Mouse (Mus musculus) limb, embryonic 10.5 days (tissue): Measurements from ENCODE around the gene Atrip. TPM values are rescaled to one million over a fixed set of nuclear protein-coding genes. Genes with fewer than 3 reads are reported as not detected.
A peak's percentile ranks its signal among the peaks of the same experiment; 100 is the strongest.

Experiments used
- DNase-seq: peaks from one replicate; pipeline ENCODE4 v3.0.0-alpha.2; 2017; ENCODE audit warnings: low spot score
- H3K27ac ChIP-seq: fragments of 300-500 bp; sonication (generic); 2 replicates; pipeline ENCODE4 v1.5.1; 2016; ENCODE audit warnings: mild to moderate bottlenecking
- H3K27me3 ChIP-seq: fragments of 300-500 bp; sonication (generic); 2 replicates; pipeline ENCODE4 v1.6.1; 2016; ENCODE audit warnings: low read depth, mild to moderate bottlenecking; ENCODE audit not compliant: poor library complexity, severe bottlenecking
- H3K36me3 ChIP-seq: fragments of 300-500 bp; sonication (generic); 2 replicates; pipeline ENCODE4 v1.6.1; 2016; ENCODE audit warnings: mild to moderate bottlenecking, moderate library complexity
- H3K4me1 ChIP-seq: fragments of 300-500 bp; sonication (generic); 2 replicates; pipeline ENCODE4 v1.6.1; 2016
- H3K4me3 ChIP-seq: fragments of 300-500 bp; sonication (generic); 2 replicates; pipeline ENCODE4 v1.5.1; 2016; ENCODE audit warnings: mild to moderate bottlenecking, moderate library complexity
- H3K9me3 ChIP-seq: fragments of 300-500 bp; sonication (generic); replicated peaks from 2 replicates; pipeline ENCODE4 v1.6.1; 2016; ENCODE audit warnings: mild to moderate bottlenecking
- WGBS: fragments of 180-500 bp; shearing (Covaris S2); methylation state at CpG from one replicate; pipeline ENCODE4 v1.1.7; 2016; 5-methylcytosine and 5-hydroxymethylcytosine counted together
- polyA plus RNA-seq: library from polyadenylated mRNA; unstranded; fragments of >200 nt; fragmentation: Nextera tagmentation; extraction: Ambion mirVana; gene quantifications from 2 replicates; pipeline ENCODE4 v1.2.1, GENCODE M21; 2016

The Atrip gene
- polyA plus RNA-seq, 1 experiment from 2014 or later = 35.3 TPM

DNA sequence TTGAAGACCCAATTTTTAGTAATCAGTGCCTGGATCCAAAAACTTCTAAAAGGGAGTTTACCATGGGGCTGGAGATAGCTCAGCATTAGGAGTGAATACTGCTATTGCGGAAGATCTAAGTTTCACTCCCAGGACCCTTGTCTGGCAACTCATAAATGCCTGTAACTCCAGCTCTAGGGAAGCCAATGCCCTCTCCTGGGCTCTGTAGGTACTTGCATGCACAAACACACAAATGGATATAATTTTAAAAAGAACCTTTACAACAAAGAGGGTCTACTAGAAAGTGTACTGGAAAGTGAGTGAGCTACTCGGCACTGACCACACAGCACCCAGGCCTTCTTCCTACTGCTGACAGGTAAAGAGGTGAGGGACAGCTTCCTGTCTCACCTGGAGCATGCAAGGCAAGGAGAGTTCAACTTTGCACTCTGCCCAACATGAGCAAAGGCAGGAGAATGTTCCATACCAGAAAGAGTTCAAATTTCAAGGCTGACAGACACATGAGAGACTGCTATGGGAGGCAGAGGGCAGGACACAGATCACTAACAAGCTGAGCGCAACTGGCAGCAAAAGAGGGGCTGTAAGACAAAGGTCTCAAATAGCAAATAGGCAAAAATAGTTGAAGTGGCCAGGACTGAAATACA is 5.7 kb downstream of the Atrip start:
- Histone ChIP-seq H3K27ac (no peak overlapping the region), H3K9me3 (no peaks in the 10 kb centered on the region), H3K4me3 (no peak overlapping the region), H3K36me3 (peaks cover 90% of the 10 kb centered on the region), H3K4me1 (peaks cover 9% of the 10 kb centered on the region), H3K27me3 (no peaks in the 10 kb centered on the region)
- no peak for DNase-seq
- whole genome bisulfite sequencing = 92% methylated on average over 3 of the region's 3 CpGs

- Histone ChIP-seq H3K27ac (no peak overlapping the region), H3K4me1 (peaks cover 17% of the 10 kb centered on the region), H3K9me3 (no peaks in the 10 kb centered on the region), H3K4me3 (no peak overlapping the region), H3K36me3 (peaks cover 95% of the 10 kb centered on the region), H3K27me3 (no peaks in the 10 kb centered on the region)
- WGBS = 89% methylated on average over 5 of the region's 5 CpGs
- no peak for DNase-seq
Measured at GRCm38 (mm10) chr9:109060898-109061295, 13.0 kb downstream of the Atrip start.

DNA sequence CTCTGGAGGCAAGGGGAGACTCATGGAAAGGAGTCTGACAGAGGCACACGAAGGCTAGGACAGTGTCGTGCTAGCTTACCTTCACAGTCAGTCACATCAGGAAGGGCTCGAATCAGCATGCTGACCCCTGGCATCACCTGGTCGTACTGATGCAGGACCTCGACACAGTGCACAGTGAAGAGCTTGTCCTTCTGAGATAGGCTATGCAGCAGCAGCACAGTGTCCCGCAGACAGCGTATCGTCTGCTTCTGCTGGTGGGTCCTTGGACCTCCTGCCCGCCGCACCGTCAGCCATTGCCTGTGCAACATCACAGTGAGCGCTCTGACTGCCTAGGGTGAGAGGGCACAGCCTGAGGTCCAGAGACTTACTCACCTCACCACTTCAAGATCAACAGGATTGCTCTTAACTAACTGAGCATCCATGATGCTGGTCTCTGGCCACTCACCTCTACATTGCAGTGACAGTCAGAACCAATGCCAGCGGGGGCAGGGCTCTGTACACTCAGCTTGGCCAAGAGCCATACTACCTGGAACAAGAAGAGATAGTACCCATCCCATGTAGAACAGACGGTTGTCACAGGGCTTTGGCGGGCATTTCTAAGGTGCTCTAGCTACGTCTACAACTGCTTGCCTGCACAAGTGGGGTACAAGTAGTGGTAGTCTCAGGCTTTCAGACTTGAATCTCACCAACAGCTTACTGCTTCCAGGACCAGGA is 13.6 kb downstream of the Atrip start:
- Histone ChIP-seq H3K27ac (peak overlapping the region; percentile 84; the same call in 1 of the 2 replicates), H3K27me3 (no peaks in the 10 kb centered on the region), H3K4me3 (no peak overlapping the region), H3K9me3 (no peaks in the 10 kb centered on the region), H3K36me3 (peaks cover 93% of the 10 kb centered on the region), H3K4me1 (peaks cover 18% of the 10 kb centered on the region)
- WGBS = 92% methylated on average over 16 of the region's 16 CpGs
- DNase-seq = no peak

DNA sequence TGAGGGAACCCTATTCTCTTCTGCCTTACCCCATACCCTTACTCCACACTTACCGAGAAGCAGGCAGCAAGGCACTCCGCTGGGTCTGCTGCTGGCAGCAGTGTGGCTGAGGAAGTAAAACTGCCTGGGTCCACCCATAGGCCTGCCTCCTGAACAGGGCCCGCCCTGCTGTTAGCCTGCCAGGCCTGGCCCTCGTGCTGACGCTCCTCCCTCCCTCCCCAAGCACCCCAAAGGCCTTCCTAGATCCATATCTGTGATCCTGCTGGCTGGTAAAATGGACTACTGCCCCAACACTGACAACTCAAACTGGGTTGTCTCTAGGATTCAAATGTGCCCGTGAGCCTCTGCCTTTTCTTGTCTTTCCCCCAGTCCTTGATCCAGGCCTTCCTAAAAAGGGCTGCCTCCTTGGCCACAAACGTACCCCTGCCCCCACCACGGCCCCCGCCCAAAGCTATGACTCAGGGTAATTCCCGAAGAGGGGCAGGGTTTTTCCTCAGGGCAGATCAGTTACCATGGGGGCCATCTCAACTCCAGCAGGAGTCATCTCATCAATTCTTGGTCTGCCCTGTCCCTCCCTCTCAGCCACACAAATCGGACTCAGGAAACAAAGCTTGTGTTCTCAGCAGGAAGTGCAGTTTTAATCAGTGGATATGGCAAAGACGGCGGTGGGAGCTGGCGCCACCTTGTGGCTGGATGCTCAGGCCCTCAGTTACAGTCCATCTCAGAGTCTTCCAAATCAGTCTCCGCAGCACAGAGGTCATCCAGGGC is 14.6 kb downstream of the Atrip start, which contains the start of gene Trex1:
Gene Trex1 (minus strand): TSS at position 599 of the 768 bp plus-strand sequence.
- Histone ChIP-seq H3K27ac (peak within 1 kb of the TSS; percentile 84), H3K4me3 (peak within 1 kb of the TSS; percentile 39), H3K4me1 (peaks cover 29% of the 10 kb centered on the region), H3K36me3 (peaks cover 86% of the 10 kb centered on the region), H3K27me3 (no peaks in the 10 kb centered on the region), H3K9me3 (no peaks in the 10 kb centered on the region)
- peak; percentile 89 for DNase-seq
- WGBS = 28% methylated on average over 15 of the region's 15 CpGs

GRCm38 (mm10) chr9:109058006-109058765 is 15.7 kb downstream of the Atrip start:
- Histone ChIP-seq H3K4me3 (0 out of 2 replicates have a peak overlapping the region, but pooled peaks have one; percentile 39), H3K27ac (0 out of 2 replicates have a peak overlapping the region, but pooled peaks have one; percentile 84), H3K27me3 (no peaks in the 10 kb centered on the region), H3K9me3 (no peaks in the 10 kb centered on the region), H3K4me1 (peaks cover 32% of the 10 kb centered on the region), H3K36me3 (peaks cover 75% of the 10 kb centered on the region)
- 93% methylated on average over 19 of the region's 19 CpGs for WGBS
- DNase-seq = no peak

DNA sequence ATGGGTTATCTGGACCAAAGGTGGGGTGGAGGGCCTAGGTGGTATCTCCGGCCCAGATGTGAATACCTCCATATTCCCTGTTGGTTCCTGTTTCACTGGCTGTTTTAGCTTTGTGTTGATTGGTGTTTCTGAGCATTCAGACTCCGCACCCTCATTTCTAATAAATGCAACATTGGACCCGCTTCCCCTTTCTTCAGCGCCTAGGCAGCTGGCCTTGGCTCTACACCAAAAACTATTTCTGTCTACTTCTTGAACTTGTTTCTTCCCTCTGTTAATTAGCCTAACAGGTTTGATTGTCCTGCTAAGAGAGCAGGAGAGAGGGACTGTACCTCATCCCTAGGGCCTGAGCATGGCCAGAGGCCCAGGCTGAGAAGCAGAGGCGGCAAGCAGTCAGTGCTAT is 16.4 kb downstream of the Atrip start:
- no peaks in the 10 kb centered on the region for H3K9me3 ChIP-seq
- 95% methylated on average over 5 of the region's 5 CpGs for WGBS
- no peak for DNase-seq
- no peak overlapping the region for H3K27ac ChIP-seq
- peaks cover 34% of the 10 kb centered on the region for H3K4me1 ChIP-seq
- peaks cover 74% of the 10 kb centered on the region for H3K36me3 ChIP-seq
- no peaks in the 10 kb centered on the region for H3K27me3 ChIP-seq
- H3K4me3 ChIP-seq = no peak overlapping the region

DNA sequence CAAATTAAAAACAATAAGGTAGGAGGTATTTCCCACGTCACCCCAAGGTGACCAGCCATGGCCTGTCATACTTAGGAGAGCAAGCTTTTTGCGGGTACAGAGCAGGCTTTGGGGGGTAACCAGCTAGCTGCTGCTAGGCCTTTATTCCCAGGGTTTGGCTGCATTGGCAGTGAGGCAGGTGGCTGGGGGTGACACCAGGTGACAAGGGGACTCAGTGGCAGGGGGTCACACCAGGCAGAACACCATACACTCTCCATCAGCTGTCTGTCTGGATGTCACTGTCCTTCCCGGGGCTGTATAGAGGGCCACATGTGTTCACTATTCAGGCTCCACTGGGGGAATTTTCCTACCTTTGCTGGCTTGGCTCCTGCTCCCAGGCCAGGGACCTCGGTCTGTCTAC is 17.0 kb downstream of the Atrip start:
- Histone ChIP-seq H3K36me3 (peaks cover 72% of the 10 kb centered on the region), H3K27ac (no peak overlapping the region), H3K9me3 (no peaks in the 10 kb centered on the region), H3K27me3 (no peaks in the 10 kb centered on the region), H3K4me3 (no peak overlapping the region), H3K4me1 (peaks cover 34% of the 10 kb centered on the region)
- no peak for DNase-seq
- 92% methylated on average over 4 of the region's 4 CpGs for WGBS

GRCm38 (mm10) chr9:109056081-109056690 is 17.7 kb downstream of the Atrip start:
- Histone ChIP-seq H3K27ac (no peak overlapping the region), H3K27me3 (no peaks in the 10 kb centered on the region), H3K4me1 (peaks cover 34% of the 10 kb centered on the region), H3K4me3 (no peak overlapping the region), H3K36me3 (peaks cover 75% of the 10 kb centered on the region), H3K9me3 (no peaks in the 10 kb centered on the region)
- 93% methylated on average over 17 of the region's 17 CpGs for WGBS
- no peak for DNase-seq

GRCm38 (mm10) chr9:109055271-109056030 is 18.5 kb downstream of the Atrip start:
- peak overlapping the region; percentile 72 for H3K27ac ChIP-seq
- H3K4me1 ChIP-seq = peaks cover 34% of the 10 kb centered on the region
- 89% methylated on average over 12 of the region's 12 CpGs for WGBS
- H3K9me3 ChIP-seq = no peaks in the 10 kb centered on the region
- H3K27me3 ChIP-seq = no peaks in the 10 kb centered on the region
- H3K36me3 ChIP-seq = peaks cover 67% of the 10 kb centered on the region
- H3K4me3 ChIP-seq = 0 out of 2 replicates have a peak overlapping the region, but pooled peaks have one; percentile 21
- no peak for DNase-seq

GRCm38 (mm10) chr9:109054712-109055111 is 19.2 kb downstream of the Atrip start:
- WGBS = 5% methylated on average over 7 of the region's 7 CpGs
- Histone ChIP-seq H3K4me3 (0 out of 2 replicates have a peak overlapping the region, but pooled peaks have one; percentile 21), H3K4me1 (peaks cover 29% of the 10 kb centered on the region), H3K27ac (peak overlapping the region; percentile 72), H3K36me3 (peaks cover 66% of the 10 kb centered on the region), H3K9me3 (no peaks in the 10 kb centered on the region), H3K27me3 (no peaks in the 10 kb centered on the region)
- DNase-seq = no peak

- no peak overlapping the region for H3K27ac ChIP-seq
- H3K36me3 ChIP-seq = peaks cover 64% of the 10 kb centered on the region
- H3K27me3 ChIP-seq = no peaks in the 10 kb centered on the region
- H3K4me1 ChIP-seq = peaks cover 20% of the 10 kb centered on the region
- H3K9me3 ChIP-seq = no peaks in the 10 kb centered on the region
- no peak for DNase-seq
- no peak overlapping the region for H3K4me3 ChIP-seq
- 84% methylated on average over 6 of the region's 6 CpGs for WGBS
Measured at GRCm38 (mm10) chr9:109053851-109054250, 20.1 kb downstream of the Atrip start.
